Mouse (Mus musculus): ENCODE results near the gene Zfp827. TPM values are rescaled to one million over a fixed set of nuclear protein-coding genes. Genes with fewer than 3 reads are reported as not detected.
A peak's percentile ranks its signal among the peaks of the same experiment; 100 is the strongest.

The Zfp827 gene
- polyA plus RNA-seq, 1 experiment from 2014 or later, result 7.4 TPM

DNA sequence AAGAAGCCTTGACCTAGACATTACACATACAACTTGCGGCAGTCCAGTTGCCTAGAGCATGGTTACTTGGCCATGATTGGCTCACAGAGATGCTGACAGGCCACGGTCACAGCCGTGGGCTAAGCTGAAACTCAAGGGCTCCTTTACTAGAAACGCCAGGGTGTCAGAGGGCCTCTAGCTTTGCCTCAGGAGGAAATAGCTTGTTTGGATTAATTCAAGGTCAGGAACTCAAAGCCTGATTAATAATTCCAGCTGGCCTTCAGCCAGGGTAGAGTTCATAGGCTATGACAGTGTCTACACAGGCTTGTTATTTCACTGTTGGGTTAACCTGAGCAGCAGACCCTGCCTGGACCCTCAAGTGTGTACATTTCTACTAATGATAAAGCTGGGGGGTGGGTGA, 132.1 kb downstream of the Zfp827 start:
- peak overlapping the region; percentile 62 for H3K27ac ChIP-seq (replicated peaks)
- no peaks in the 10 kb centered on the region for H3K27me3 ChIP-seq (replicated peaks)
- H3K4me2 ChIP-seq, result no peak overlapping the region
- no peak for ATAC-seq (ENCODE audit: extremely low read depth, insufficient number of reproducible peaks, low FRiP score, low TSS enrichment)
- no peaks in the 10 kb centered on the region for H3K9me3 ChIP-seq
- 44% methylated on average over 4 of the region's 4 CpGs for WGBS
- H3K4me1 ChIP-seq, result peaks cover 53% of the 10 kb centered on the region
- peaks cover 35% of the 10 kb centered on the region for H3K36me3 ChIP-seq
- no peak overlapping the region for H3K9ac ChIP-seq
- H3K4me3 ChIP-seq, result no peak overlapping the region

DNA sequence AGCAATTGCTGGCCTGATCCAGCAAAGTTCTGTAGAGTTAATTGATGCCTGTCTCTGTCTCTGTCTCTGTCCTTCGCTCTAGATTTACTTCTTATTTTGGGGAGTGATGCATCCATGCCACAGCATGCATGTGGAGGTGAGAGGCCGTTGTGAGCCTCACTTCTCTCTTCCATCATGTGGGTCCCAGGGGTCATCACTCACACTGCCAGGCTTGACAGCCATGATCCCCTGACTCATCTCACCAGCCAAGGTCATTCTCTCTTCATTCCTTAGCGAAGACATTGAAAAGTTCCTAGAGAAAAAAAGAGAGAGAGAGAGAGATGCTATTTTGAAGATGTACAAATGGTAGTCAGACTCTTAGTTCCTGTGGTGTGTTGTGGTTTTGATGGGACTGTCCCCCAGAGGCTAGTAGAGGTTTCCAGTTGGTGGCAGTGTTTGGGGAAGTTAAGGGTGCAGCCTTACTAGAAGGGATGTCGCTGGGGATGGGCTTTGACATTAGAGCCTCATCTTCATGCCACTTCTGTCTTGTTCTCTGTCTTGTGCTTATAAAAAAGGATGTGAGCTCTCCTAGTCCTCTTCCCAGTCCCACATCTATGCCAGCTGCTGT, 133.0 kb downstream of the Zfp827 start:
- H3K36me3 ChIP-seq, result peaks cover 39% of the 10 kb centered on the region

DNA sequence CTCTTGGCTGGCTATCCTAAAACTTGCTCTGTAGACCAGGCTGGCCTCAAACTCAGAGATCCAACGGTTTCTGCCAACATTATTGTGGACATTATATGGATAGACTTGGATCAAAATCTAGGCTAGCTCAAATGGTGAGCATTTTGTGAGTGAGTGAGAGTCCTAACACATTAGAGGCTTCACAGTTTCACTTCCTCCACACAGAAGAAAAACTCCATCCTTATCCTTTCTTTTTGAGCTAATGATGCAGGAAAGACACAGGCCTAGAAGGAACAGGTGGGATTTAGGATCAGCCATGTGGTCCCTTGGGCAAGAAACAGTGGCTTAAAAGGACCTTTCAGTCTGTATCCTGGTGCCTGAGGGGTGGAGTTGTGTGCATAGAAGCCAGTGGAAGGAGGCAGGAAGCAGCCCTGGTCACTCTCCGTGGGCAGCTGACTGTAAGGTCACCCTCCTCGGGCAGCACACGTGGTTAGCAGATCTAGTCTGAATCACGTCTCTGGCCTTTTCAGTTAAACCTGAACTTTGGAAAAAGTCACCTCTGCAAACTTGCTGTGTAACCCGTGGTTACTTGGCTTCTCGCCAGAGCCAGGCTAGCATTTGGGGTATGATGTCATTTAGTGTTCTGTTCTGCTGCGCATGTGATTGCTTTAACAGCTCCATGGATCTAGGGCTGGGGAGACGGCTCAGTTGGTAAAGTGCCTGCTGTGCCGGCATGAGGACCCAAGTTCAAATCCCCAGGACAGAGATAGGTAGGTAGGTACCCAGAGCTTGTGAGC, 134.5 kb downstream of the Zfp827 start:
- Histone ChIP-seq H3K9me3 (no peaks in the 10 kb centered on the region), H3K27me3 (replicated peaks) (no peaks in the 10 kb centered on the region), H3K9ac (peak overlapping the region; percentile 61; the same call in 1 of the 2 replicates), H3K4me2 (peak overlapping the region; percentile 34), H3K27ac (replicated peaks) (peak overlapping the region; percentile 91), H3K4me1 (peaks cover 53% of the 10 kb centered on the region), H3K36me3 (peaks cover 29% of the 10 kb centered on the region), H3K4me3 (no peak overlapping the region)
- 20% methylated on average over 10 of the region's 10 CpGs for WGBS
- peak; percentile 29; the same call in 1 of the 2 replicates for ATAC-seq (ENCODE audit: extremely low read depth, insufficient number of reproducible peaks, low FRiP score, low TSS enrichment)

More for the DNA sequence above, 133.0 kb downstream of the Zfp827 start:
- H3K27me3 ChIP-seq (replicated peaks), result no peaks in the 10 kb centered on the region
- H3K4me3 ChIP-seq, result no peak overlapping the region
- ATAC-seq (ENCODE audit: extremely low read depth, insufficient number of reproducible peaks, low FRiP score, low TSS enrichment), result no peak
- peaks cover 53% of the 10 kb centered on the region for H3K4me1 ChIP-seq
- H3K9me3 ChIP-seq, result no peaks in the 10 kb centered on the region
- no peak overlapping the region for H3K9ac ChIP-seq
- H3K4me2 ChIP-seq, result no peak overlapping the region
- peak overlapping the region; percentile 62; the same call in 1 of the 2 replicates for H3K27ac ChIP-seq (replicated peaks)
- 70% methylated on average over 4 of the region's 4 CpGs for whole genome bisulfite sequencing

DNA sequence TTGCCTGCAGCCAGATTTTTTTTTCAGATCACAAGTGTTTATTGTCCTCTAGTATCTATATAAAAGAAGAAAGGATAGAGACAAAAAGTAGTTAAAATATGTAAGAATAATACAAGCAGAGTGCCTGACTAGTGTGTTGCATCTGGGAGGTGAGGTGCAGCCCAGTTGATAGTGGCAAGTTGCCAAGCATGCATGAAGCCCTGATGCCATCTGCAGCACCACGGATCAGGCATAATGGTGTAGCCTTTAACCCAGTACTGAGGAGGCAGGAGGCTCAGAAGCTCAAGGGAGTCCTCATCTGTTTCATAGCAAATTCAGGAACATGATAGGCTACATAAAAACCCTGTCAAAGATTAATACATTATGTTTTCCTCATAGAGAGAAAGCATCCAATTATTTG, 136.1 kb downstream of the Zfp827 start:
- Histone ChIP-seq H3K4me3 (no peak overlapping the region), H3K36me3 (peaks cover 16% of the 10 kb centered on the region), H3K9ac (no peak overlapping the region), H3K27me3 (replicated peaks) (no peaks in the 10 kb centered on the region), H3K4me2 (no peak overlapping the region), H3K9me3 (no peaks in the 10 kb centered on the region), H3K4me1 (peaks cover 49% of the 10 kb centered on the region), H3K27ac (replicated peaks) (0 out of 2 replicates have a peak overlapping the region, but pooled peaks have one; percentile 91)
- no peak for ATAC-seq (ENCODE audit: extremely low read depth, insufficient number of reproducible peaks, low FRiP score, low TSS enrichment)
- WGBS, result 27% methylated on average over 1 of the region's 1 CpGs

DNA sequence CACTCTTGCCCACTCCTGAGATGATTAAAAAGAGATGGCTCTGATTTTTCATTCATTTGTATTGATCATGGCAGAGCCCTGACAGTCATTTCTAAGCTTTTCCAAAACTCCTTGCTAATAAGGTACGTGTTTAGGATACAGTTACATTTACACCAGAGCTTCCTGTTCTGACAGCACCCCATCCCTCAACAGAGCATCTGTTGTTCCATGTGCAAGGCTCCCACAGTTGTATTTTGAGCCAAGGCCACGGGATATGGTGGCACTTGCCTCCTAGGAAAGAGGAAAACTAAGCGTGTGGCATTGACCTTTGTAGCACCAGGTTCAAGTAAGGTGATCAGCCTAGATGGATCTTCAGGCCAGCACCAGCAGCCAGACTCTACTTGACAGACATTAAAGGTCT, 137.0 kb downstream of the Zfp827 start:
- Histone ChIP-seq H3K9ac (no peak overlapping the region), H3K4me2 (no peak overlapping the region), H3K27me3 (replicated peaks) (no peaks in the 10 kb centered on the region), H3K9me3 (no peaks in the 10 kb centered on the region), H3K27ac (replicated peaks) (no peak overlapping the region), H3K4me1 (peaks cover 42% of the 10 kb centered on the region), H3K4me3 (no peak overlapping the region), H3K36me3 (peaks cover 14% of the 10 kb centered on the region)
- WGBS, result 81% methylated on average over 3 of the region's 3 CpGs
- no peak for ATAC-seq (ENCODE audit: extremely low read depth, insufficient number of reproducible peaks, low FRiP score, low TSS enrichment)

DNA sequence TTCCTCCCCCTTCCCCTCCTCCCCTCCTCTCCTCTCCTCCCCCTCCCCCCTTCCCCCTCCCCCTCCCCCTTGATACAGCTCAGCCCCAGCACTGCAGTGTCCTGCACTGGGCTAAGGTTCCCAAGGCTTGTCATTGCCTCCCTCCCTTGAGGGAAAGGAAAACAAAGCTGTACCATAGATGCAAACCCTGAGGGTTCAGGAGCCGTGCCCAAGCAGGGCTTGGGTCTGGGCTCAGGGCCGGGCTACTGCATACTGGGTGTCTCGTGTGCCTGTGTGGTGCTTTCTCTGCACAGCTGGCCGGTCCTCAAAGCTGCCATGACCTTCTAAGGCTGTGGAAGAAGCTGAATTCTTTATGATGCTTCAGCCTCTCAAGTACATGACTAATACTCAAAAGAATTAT, 145.4 kb downstream of the Zfp827 start:
- Histone ChIP-seq H3K27me3 (replicated peaks) (no peaks in the 10 kb centered on the region), H3K9me3 (no peaks in the 10 kb centered on the region), H3K36me3 (peaks cover 25% of the 10 kb centered on the region), H3K9ac (no peak overlapping the region), H3K27ac (replicated peaks) (peak overlapping the region; percentile 21; the same call in 1 of the 2 replicates), H3K4me1 (peaks cover 20% of the 10 kb centered on the region), H3K4me2 (no peak overlapping the region), H3K4me3 (no peak overlapping the region)
- ATAC-seq (ENCODE audit: extremely low read depth, insufficient number of reproducible peaks, low FRiP score, low TSS enrichment), result no peak; the same call in 1 of the 2 replicates
- 37% methylated on average over 4 of the region's 4 CpGs for WGBS

DNA sequence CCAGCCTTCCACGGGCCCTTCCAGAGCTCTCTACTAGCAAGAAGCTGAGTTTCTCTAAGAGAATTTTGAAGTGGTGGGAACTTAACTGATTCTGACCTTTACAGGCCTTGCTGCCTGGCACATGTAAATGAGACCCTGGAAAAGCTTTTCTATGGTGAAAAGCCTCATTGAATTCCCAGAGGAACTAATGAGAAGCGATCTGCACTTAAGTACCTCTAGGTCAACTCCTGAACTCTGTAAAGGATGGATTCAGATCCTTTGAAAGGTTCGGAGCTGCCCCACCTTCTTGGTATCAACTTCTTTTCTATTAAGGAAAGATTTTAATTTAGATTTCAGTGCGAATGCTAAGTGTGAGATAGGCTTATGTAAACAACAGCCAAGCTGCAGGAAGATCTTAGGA, 147.8 kb downstream of the Zfp827 start:
- H3K27ac ChIP-seq (replicated peaks), result no peak overlapping the region
- no peak overlapping the region for H3K9ac ChIP-seq
- no peak overlapping the region for H3K4me3 ChIP-seq
- no peak for ATAC-seq (ENCODE audit: extremely low read depth, insufficient number of reproducible peaks, low FRiP score, low TSS enrichment)
- H3K36me3 ChIP-seq, result peaks cover 49% of the 10 kb centered on the region
- no peak overlapping the region for H3K4me2 ChIP-seq
- no peaks in the 10 kb centered on the region for H3K27me3 ChIP-seq (replicated peaks)
- WGBS, result 44% methylated on average over 4 of the region's 4 CpGs
- peaks cover 20% of the 10 kb centered on the region for H3K4me1 ChIP-seq
- H3K9me3 ChIP-seq, result no peaks in the 10 kb centered on the region

DNA sequence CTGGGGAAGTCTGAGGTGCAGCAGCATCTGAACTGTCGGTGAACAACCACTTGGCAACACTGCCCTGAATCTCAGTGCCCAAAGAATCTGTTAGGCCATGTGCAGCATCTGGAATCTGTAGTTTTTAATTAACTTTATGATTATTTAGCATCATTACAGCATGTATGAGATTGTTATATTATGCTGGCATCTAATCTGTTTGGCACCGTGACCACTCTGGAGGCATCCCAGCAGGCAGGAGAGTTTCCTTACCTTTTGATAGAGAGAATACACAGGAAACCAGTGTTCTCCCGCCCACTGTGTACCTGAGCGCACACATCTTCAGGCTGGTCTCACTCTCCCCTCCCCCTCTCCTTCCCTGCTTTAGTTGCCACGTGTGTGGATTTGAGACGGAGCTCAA, 151.4 kb downstream of the Zfp827 start:
- 84% methylated on average over 6 of the region's 6 CpGs for WGBS
- Histone ChIP-seq H3K4me1 (peaks cover 3% of the 10 kb centered on the region; the same call in 1 of the 2 replicates), H3K4me3 (no peak overlapping the region), H3K9me3 (no peaks in the 10 kb centered on the region), H3K4me2 (no peak overlapping the region), H3K36me3 (peaks cover 86% of the 10 kb centered on the region), H3K27ac (replicated peaks) (no peak overlapping the region), H3K9ac (no peak overlapping the region), H3K27me3 (replicated peaks) (no peaks in the 10 kb centered on the region)
- ATAC-seq (ENCODE audit: extremely low read depth, insufficient number of reproducible peaks, low FRiP score, low TSS enrichment), result no peak

DNA sequence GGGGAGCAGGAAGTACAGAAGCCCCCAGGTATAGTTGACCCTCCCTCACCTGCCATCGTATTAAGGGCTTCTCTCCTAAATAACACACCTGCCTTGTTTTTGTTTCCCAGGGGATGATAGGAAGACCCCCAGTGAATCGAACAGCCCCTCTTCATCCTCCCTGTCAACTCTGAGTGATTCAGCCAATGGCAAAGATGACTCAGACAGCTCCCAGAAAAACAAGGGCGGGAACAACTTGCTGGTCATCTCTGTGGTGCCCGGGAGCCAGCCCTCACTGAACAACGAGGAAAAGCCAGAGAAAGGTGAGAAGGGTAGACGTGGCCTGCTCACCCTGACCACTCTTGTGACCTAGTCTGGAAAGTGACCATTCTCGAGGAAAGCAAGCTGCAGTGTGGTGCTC, 157.3 kb downstream of the Zfp827 start:
- H3K4me1 ChIP-seq, result peaks cover 9% of the 10 kb centered on the region
- no peaks in the 10 kb centered on the region for H3K27me3 ChIP-seq (replicated peaks)
- no peak overlapping the region for H3K4me3 ChIP-seq
- ATAC-seq (ENCODE audit: extremely low read depth, insufficient number of reproducible peaks, low FRiP score, low TSS enrichment), result no peak
- H3K27ac ChIP-seq (replicated peaks), result no peak overlapping the region
- H3K36me3 ChIP-seq, result peaks cover 97% of the 10 kb centered on the region
- no peaks in the 10 kb centered on the region for H3K9me3 ChIP-seq
- H3K4me2 ChIP-seq, result no peak overlapping the region
- no peak overlapping the region for H3K9ac ChIP-seq
- 71% methylated on average over 7 of the region's 7 CpGs for WGBS

DNA sequence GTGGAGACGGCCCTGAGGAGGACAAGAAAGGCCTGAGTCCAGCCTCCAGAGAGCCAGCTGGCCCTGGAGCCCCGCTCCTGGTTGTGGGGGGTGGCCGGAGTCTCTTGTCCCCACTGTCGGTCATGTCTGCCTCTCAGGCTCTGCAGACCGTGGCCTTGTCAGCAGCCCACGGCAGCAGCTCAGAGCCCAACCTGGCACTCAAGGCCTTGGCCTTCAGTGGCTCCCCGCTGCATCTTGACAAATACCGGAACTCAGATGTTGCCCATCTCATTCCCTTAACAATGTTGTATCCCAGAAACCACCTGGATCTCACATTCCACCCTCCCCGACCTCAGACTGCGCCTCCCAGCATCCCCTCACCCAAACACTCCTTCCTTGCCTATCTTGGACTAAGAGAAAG, 161.8 kb downstream of the Zfp827 start:
- H3K4me3 ChIP-seq, result no peak overlapping the region
- no peak overlapping the region for H3K4me2 ChIP-seq
- H3K27me3 ChIP-seq (replicated peaks), result no peaks in the 10 kb centered on the region
- H3K9ac ChIP-seq, result no peak overlapping the region
- 82% methylated on average over 10 of the region's 10 CpGs for WGBS
- ATAC-seq (ENCODE audit: extremely low read depth, insufficient number of reproducible peaks, low FRiP score, low TSS enrichment), result no peak
- H3K27ac ChIP-seq (replicated peaks), result no peak overlapping the region
- H3K36me3 ChIP-seq, result peaks cover 81% of the 10 kb centered on the region
- peaks cover 16% of the 10 kb centered on the region for H3K4me1 ChIP-seq
- H3K9me3 ChIP-seq, result no peaks in the 10 kb centered on the region

DNA sequence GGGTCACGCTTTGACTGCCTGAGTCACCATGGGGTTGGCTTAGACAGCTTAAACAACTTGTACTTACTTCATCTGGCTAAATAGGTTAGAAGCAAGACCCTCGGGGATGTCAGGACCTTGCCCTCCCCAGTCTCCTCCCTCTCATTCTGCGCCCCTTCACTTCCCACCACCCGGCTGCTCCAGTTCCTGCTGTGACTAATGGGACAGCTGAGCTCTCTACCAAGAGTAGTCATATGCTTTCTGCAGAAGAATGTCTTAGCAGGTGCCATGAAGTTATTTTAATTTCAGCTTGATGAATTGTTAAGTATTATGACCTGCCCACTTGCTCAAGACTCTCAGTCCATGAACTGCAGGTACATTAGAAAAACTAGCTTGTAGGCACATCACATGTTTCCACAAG, 168.2 kb downstream of the Zfp827 start:
- Histone ChIP-seq H3K9ac (no peak overlapping the region), H3K4me3 (no peak overlapping the region), H3K9me3 (no peaks in the 10 kb centered on the region), H3K4me1 (peaks cover 6% of the 10 kb centered on the region; the same call in 1 of the 2 replicates), H3K4me2 (no peak overlapping the region), H3K36me3 (peaks cover 26% of the 10 kb centered on the region), H3K27ac (replicated peaks) (no peak overlapping the region), H3K27me3 (replicated peaks) (no peaks in the 10 kb centered on the region)
- WGBS, result 77% methylated on average over 4 of the region's 4 CpGs
- no peak for ATAC-seq (ENCODE audit: extremely low read depth, insufficient number of reproducible peaks, low FRiP score, low TSS enrichment)
